Mouse (Mus musculus): ENCODE measurements at regions not wholly inside any gene's neighbourhood (a gene's known extent, or its start where the extent isn't known, plus 50 kb on each side); places are given as distances from the start of the nearest gene placed in this dataset.

DNA sequence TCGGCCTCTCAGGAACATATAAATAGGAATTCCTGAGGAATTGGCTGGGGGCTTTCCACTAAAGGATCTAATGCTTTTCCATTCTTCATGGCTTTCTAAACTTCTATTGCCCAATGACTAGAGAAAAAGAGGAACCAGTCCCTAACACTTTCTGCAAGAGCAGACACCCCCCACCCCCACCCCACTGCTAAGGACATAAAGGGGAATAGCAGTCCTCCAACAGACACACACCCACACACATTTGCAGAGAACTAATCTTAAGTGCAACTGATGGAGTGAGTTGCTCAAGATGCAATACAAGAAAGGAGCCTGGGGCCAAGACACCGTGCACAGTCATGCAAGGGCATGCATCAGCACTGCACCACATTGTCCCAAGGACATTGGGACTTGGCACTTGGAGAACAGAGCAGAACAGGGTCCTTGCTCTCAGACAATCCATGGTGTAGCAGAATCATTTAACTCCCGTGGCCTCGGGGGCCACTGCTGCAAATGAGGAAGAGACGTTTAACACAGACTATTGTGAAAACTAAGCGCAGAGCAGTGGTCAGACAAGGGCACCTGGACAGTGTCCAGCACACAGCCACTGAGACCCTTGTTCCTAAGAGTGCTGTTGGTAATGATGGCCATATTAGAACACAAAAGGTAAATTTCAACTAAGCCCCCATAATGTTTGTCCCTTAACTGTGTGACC lies 161.1 kb downstream of the Xpnpep1 start:
- no peak for DNase-seq

DNA sequence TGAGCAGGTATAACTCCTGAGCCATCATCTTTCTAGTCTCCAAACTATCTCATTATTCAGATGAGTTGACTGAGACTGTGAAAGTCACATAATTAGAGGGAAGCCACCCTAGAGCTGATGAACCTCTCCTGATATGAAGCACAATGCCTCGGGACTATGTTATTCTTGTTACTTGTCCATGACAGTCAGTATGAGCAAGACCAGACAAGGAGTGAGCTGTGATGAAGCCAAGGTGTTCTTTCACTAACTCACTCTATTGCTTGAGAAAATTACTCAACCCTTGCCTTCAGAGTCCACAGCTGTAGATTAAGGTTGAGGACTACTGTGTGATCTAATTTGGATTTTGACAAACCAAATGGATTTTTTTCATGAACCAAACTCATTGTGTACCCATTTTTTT lies 173.4 kb downstream of the Xpnpep1 start:
- no peak for DNase-seq

- no peak for DNase-seq
Observed at GRCm38 (mm10) chr19:52861576-52861975, 178.4 kb downstream of the Xpnpep1 start.

- peak; percentile 18 for DNase-seq
Observed at GRCm38 (mm10) chr19:52854068-52854682, 185.8 kb downstream of the Xpnpep1 start.

GRCm38 (mm10) chr19:52816202-52816601 lies 223.8 kb downstream of the Xpnpep1 start:
- DNase-seq = no peak

- DNase-seq = no peak
Observed at GRCm38 (mm10) chr19:52812046-52812445, 228.0 kb downstream of the Xpnpep1 start.

GRCm38 (mm10) chr19:52788802-52789201 lies 251.2 kb downstream of the Xpnpep1 start:
- no peak for DNase-seq

DNA sequence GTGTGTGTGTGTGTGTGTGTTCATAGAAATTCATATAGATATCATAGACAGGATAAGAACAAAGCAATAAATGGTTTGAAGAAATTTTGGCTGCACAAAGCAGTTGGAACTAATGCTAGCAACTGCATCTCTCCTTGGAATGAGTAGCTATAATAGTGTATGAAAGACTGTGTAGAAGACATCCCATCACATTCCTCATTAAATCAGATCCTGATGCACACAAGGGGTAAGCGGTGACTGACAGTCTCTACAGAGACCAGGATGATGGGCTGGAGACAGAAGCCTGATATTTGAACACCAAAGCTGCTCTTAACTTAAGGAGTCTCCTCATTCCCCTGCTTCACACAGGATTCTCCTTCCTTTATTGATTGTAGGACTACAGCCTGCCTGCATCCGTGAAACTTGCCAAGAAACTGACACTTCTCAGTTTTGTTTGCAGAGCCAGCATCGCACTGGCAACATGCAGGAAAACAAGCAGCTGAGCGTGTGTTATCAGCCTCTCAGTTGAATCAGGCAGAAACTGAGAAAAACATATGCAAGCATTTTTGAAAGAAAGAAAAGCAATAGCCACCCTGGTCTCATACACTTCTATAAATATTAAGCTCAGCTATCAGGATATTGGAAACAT lies 271.1 kb downstream of the Xpnpep1 start:
- DNase-seq = no peak

- DNase-seq = no peak
Observed at GRCm38 (mm10) chr19:52768117-52768516, 271.9 kb downstream of the Xpnpep1 start.

GRCm38 (mm10) chr19:52738946-52739345 lies 301.1 kb downstream of the Xpnpep1 start:
- DNase-seq = no peak

- DNase-seq = no peak
Observed at GRCm38 (mm10) chr19:52721776-52722175, 318.2 kb downstream of the Xpnpep1 start.

GRCm38 (mm10) chr19:52715359-52715758 lies 324.7 kb downstream of the Xpnpep1 start:
- no peak for DNase-seq

DNA sequence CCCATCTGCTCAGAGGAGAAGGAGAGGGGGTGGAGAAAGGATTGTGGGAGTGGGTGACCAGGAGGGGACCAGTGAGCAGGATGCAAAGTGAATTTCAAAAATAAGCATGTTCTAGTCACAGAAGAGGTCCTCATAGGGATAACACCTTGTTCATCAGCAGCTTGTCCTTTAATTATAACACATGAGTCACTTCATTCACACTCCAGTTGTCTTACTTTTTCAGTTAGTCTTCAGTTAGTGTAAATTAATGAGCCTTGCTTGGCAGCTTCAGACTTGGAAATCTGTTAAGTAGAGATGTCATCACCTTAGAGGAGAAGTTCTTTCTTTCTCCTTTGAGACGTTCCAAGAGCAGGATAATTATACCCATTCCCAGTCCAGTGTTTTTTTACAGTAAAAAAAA lies 332.3 kb downstream of the Xpnpep1 start:
- DNase-seq = no peak

GRCm38 (mm10) chr19:52661009-52661408 lies 379.0 kb downstream of the Xpnpep1 start:
- DNase-seq = no peak

GRCm38 (mm10) chr19:52647066-52648046 lies 383.3 kb downstream of the Ins1 start:
- DNase-seq = no peak

DNA sequence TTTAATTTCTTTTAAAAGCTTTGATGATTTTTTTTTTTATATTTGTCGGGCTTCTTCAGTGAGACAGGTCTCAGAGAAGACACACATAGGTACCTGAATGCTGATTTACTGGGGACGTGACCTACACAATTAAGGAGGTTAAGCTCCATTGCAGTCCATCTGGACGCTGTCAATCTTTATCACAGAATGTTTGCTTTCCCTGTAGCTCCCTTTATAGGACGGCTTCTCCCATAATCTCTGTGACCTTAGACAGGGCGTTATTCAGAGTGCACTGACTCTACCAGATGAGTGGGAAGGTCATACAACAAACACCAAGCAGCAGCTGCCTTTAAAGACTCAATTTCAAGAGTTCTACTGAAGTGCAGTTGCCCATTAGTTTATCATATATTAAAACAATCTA lies 376.1 kb downstream of the Ins1 start:
- DNase-seq = no peak

DNA sequence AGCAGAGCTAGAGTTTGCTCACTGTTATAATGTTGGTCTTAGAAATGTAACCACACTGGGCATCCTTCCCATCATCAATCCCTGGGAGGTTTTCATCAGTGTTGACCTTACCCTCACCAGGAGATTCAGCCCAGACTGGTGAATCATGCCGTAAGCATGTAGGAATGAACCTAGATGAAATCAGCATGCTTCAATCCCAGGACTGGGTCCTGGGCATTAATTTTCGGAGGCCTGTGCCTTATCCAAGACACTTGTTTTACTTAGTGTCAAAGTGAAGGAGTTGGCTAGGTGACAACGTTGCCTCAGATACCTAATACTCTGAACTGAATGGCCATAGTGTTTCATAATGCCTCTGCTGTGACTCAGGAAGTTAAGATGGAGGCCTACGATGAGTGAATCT lies 368.4 kb downstream of the Ins1 start:
- DNase-seq = no peak

DNA sequence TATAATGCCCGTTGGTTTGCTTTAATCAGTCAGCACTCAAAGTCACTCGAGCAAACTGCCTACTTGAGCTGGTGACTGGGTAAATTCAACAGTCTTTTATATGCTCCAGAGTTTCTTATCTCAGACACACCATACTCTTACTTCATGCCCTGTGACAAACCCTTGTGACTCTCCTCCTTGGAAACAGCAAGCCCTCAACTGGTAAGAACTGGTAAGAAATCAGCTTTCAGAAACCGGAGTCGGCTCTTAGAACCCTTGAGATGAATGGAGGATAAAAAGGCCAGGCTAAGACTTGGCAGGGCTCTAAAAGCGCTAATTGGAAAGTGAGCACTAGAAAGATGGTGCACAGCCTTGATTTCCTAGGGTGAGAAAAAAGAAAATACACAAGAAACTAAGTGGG lies 360.2 kb downstream of the Ins1 start:
- DNase-seq = peak; percentile 1

GRCm38 (mm10) chr19:52623496-52623895 lies 359.4 kb downstream of the Ins1 start:
- DNase-seq = no peak

GRCm38 (mm10) chr19:52613353-52613752 lies 349.3 kb downstream of the Ins1 start:
- no peak for DNase-seq

GRCm38 (mm10) chr19:52606859-52607258 lies 342.8 kb downstream of the Ins1 start:
- DNase-seq = no peak

- DNase-seq = no peak
Observed at GRCm38 (mm10) chr19:52600410-52600809, 336.3 kb downstream of the Ins1 start.

DNA sequence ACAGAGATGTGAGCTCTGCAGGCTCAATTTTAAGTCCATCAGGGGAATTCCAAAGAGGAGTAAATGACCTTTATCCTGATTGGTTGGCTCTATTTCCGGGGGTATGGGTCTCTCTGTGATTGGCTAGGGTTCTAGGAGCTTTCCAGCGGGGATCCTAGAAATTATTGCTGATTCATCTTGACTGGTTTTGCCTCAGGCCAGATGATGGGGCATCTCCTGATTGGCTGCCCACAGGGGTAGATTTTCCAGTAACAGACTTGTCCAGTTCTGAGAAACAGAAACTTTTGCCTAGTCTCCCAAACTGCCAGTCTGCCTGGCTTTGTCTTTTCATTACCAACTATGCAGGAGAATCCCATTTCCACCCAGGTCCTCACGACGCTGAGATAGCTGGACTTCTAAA lies 301.3 kb downstream of the Ins1 start:
- DNase-seq = no peak

Data from lung, postnatal 14 days (tissue).